Mouse (Mus musculus): ENCODE measurements around the gene Mef2b. TPM values are rescaled to one million over a fixed set of nuclear protein-coding genes. Genes with fewer than 3 reads are reported as not detected.
A peak's percentile ranks its signal among the peaks of the same experiment; 100 is the strongest.

The Mef2b gene
- polyA plus RNA-seq, 1 experiment from 2014 or later = not detected

DNA sequence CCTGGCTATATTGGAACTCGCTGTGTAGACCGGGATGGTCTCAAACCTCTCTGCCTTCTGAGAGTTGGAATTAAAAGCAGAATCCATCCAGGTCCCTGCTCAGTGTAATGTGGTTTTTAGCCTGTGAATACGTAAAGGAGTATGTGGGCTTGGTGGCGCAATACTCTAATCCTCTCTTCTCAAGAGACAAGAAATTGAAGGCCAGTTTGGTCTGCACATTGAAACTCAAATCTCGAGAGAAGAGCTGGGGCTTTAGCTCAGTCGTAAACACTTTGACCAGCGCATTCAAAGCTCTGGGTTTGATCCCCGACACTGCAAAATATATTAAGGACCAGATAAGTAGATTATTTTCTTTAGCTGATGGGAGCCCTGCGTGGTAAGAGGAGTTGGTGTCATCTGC lies 470 bp downstream of the Mef2b start:
- peak overlapping the region; percentile 58 for H3K9ac ChIP-seq (replicated peaks; ENCODE audit: low read depth, low read length)
- no peaks in the 10 kb centered on the region for H3K27me3 ChIP-seq (ENCODE audit: control insufficient read depth, insufficient read depth, low read length)
- WGBS = 6% methylated on average over 9 of the region's 9 CpGs
- no peak for ATAC-seq (ENCODE audit: insufficient number of reproducible peaks, insufficient read depth, low FRiP score, low read depth)
- H3K9me3 ChIP-seq (ENCODE audit: control insufficient read depth, low read depth, low read length) = no peaks in the 10 kb centered on the region
- peaks cover 28% of the 10 kb centered on the region for H3K36me3 ChIP-seq (ENCODE audit: control insufficient read depth, insufficient read depth, low read length)
- H3K4me1 ChIP-seq (ENCODE audit: control insufficient read depth, insufficient read depth, low read length) = peaks cover 19% of the 10 kb centered on the region
- peak overlapping the region; percentile 46 for H3K4me2 ChIP-seq (replicated peaks; ENCODE audit: low read depth, low read length)
- H3K4me3 ChIP-seq (ENCODE audit: low read depth, low read length) = peak overlapping the region; percentile 63
- H3K27ac ChIP-seq (ENCODE audit: low read length) = peak overlapping the region; percentile 49; the same call in 1 of the 2 replicates

DNA sequence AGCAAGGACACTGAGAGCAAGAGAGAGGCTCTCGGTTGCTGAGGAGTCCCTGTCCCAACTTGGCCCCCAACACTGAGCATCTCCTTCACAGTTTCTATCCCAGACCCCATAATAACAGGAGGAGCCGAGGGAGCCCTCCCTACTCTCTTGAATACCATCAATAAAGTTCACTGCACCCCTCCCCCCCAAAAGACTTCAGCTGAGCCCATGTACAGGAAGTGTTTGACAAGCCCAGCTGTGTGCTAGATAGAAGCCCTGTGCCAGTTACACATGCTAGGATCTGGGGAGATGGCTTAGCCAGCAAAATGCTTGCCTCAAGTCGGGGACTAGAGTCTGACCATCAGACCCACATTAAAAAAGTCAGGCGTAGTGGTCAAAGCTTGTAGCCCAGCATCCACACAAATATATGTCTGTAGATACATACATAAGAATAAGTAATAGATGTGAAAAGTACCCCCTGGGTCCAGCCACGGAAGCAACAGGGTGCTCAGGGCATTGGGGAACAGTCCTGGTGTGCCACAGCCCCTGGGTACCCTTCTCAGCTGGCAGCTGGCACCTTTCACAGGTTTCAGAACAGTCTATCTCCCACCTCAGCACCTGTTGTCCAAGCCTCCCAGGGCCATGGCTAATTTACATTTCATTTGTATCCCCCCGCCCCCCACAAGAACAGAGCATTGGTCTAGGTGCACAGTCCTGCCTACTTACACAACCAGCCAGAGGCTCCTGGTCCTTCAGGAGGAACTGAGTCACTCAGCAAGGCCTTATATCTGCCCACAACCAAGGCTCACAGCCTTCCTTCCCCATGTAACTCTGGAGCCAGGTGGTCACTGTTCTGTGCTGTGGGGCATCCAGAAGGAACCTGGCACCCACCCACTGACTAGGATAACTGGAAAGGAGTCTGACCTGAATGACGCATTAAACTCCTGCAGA lies 8.4 kb downstream of the Mef2b start:
- 82% methylated on average over 7 of the region's 7 CpGs for WGBS
- Histone ChIP-seq H3K27ac (ENCODE audit: low read length) (no peak overlapping the region), H3K4me3 (ENCODE audit: low read depth, low read length) (no peak overlapping the region), H3K9me3 (ENCODE audit: control insufficient read depth, low read depth, low read length) (no peaks in the 10 kb centered on the region), H3K27me3 (ENCODE audit: control insufficient read depth, insufficient read depth, low read length) (no peaks in the 10 kb centered on the region), H3K9ac (replicated peaks; ENCODE audit: low read depth, low read length) (no peak overlapping the region), H3K4me1 (ENCODE audit: control insufficient read depth, insufficient read depth, low read length) (no peaks in the 10 kb centered on the region), H3K4me2 (replicated peaks; ENCODE audit: low read depth, low read length) (no peak overlapping the region), H3K36me3 (ENCODE audit: control insufficient read depth, insufficient read depth, low read length) (peaks cover 25% of the 10 kb centered on the region)
- no peak for ATAC-seq (ENCODE audit: insufficient number of reproducible peaks, insufficient read depth, low FRiP score, low read depth)

DNA sequence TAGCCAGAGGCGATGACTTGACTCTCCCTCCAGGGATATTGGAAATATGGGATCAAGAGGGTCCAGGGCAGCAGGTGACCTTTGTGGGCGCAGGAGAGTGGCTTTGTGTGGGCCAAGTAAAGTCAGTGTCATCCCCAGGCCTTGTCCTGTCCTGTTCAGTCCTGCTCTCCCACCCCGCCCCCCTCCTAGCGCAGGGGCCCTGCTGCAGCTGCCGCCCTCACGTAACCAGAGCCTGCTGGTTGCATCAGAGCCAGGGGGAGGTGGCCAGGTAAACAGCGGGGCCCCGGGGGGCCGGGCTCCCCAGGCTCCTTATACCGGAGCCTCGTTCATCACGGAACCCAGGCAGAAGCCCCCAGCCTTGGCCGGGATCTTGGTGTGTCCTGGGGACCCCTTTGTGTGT lies 10.6 kb downstream of the Mef2b start:
- Histone ChIP-seq H3K27me3 (ENCODE audit: control insufficient read depth, insufficient read depth, low read length) (no peaks in the 10 kb centered on the region), H3K27ac (ENCODE audit: low read length) (no peak overlapping the region), H3K9ac (replicated peaks; ENCODE audit: low read depth, low read length) (no peak overlapping the region), H3K4me3 (ENCODE audit: low read depth, low read length) (no peak overlapping the region), H3K4me2 (replicated peaks; ENCODE audit: low read depth, low read length) (no peak overlapping the region), H3K9me3 (ENCODE audit: control insufficient read depth, low read depth, low read length) (no peaks in the 10 kb centered on the region), H3K4me1 (ENCODE audit: control insufficient read depth, insufficient read depth, low read length) (no peaks in the 10 kb centered on the region), H3K36me3 (ENCODE audit: control insufficient read depth, insufficient read depth, low read length) (peaks cover 14% of the 10 kb centered on the region)
- ATAC-seq (ENCODE audit: insufficient number of reproducible peaks, insufficient read depth, low FRiP score, low read depth) = peak; percentile 23; the same call in 1 of the 2 replicates
- WGBS = 15% methylated on average over 13 of the region's 13 CpGs

- Histone ChIP-seq H3K9me3 (ENCODE audit: control insufficient read depth, low read depth, low read length) (no peaks in the 10 kb centered on the region), H3K4me2 (replicated peaks; ENCODE audit: low read depth, low read length) (0 out of 2 replicates have a peak overlapping the region, but pooled peaks have one; percentile 18), H3K9ac (replicated peaks; ENCODE audit: low read depth, low read length) (no peak overlapping the region), H3K4me3 (ENCODE audit: low read depth, low read length) (no peak overlapping the region), H3K27me3 (ENCODE audit: control insufficient read depth, insufficient read depth, low read length) (no peaks in the 10 kb centered on the region), H3K36me3 (ENCODE audit: control insufficient read depth, insufficient read depth, low read length) (no peaks in the 10 kb centered on the region), H3K4me1 (ENCODE audit: control insufficient read depth, insufficient read depth, low read length) (no peaks in the 10 kb centered on the region), H3K27ac (ENCODE audit: low read length) (no peak overlapping the region)
- ATAC-seq (ENCODE audit: insufficient number of reproducible peaks, insufficient read depth, low FRiP score, low read depth) = peak; percentile 96
- WGBS = 15% methylated on average over 22 of the region's 22 CpGs
These were observed 13.2 kb downstream of the Mef2b start for GRCm38 (mm10) chr8:70152537-70153257.

DNA sequence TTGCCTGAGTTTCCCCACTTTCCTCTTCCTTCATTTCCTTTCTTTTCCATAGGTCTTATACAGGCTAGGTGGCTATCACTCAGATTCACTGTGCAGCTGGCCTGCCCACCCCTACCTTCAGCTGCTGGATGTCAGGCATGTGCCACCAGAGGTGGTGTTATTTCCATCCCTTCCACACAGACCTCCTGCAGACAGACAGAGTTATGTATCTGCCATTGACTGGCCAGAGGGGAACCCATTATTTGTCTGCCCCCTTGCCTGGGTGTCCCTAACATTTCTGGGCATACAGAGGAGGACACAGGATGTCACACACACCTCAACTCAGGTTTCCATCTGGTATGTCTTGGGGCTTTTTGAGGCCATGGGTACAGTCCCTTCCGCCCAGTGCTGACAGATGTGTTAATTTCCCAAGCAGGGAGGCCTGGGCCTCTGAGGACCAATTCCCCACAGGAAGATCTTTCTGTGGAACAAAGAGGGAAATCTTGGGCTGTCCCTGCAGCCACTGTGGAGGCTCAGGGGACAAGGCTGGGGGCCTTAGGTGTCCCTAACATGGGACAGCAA lies 17.8 kb downstream of the Mef2b start:
- H3K4me3 ChIP-seq (ENCODE audit: low read depth, low read length) = no peak overlapping the region
- H3K9me3 ChIP-seq (ENCODE audit: control insufficient read depth, low read depth, low read length) = no peaks in the 10 kb centered on the region
- H3K27me3 ChIP-seq (ENCODE audit: control insufficient read depth, insufficient read depth, low read length) = no peaks in the 10 kb centered on the region
- no peak overlapping the region for H3K9ac ChIP-seq (replicated peaks; ENCODE audit: low read depth, low read length)
- WGBS = 91% methylated on average over 1 of the region's 1 CpGs
- no peaks in the 10 kb centered on the region for H3K36me3 ChIP-seq (ENCODE audit: control insufficient read depth, insufficient read depth, low read length)
- no peak for ATAC-seq (ENCODE audit: insufficient number of reproducible peaks, insufficient read depth, low FRiP score, low read depth)
- H3K27ac ChIP-seq (ENCODE audit: low read length) = no peak overlapping the region
- H3K4me1 ChIP-seq (ENCODE audit: control insufficient read depth, insufficient read depth, low read length) = no peaks in the 10 kb centered on the region
- no peak overlapping the region for H3K4me2 ChIP-seq (replicated peaks; ENCODE audit: low read depth, low read length)

GRCm38 (mm10) chr8:70158069-70158853 lies 18.8 kb downstream of the Mef2b start:
- no peak overlapping the region for H3K27ac ChIP-seq (ENCODE audit: low read length)
- H3K27me3 ChIP-seq (ENCODE audit: control insufficient read depth, insufficient read depth, low read length) = no peaks in the 10 kb centered on the region
- no peaks in the 10 kb centered on the region for H3K4me1 ChIP-seq (ENCODE audit: control insufficient read depth, insufficient read depth, low read length)
- ATAC-seq (ENCODE audit: insufficient number of reproducible peaks, insufficient read depth, low FRiP score, low read depth) = peak; percentile 85
- H3K36me3 ChIP-seq (ENCODE audit: control insufficient read depth, insufficient read depth, low read length) = no peaks in the 10 kb centered on the region
- no peaks in the 10 kb centered on the region for H3K9me3 ChIP-seq (ENCODE audit: control insufficient read depth, low read depth, low read length)
- WGBS = 10% methylated on average over 38 of the region's 40 CpGs
- H3K4me2 ChIP-seq (replicated peaks; ENCODE audit: low read depth, low read length) = peak overlapping the region; percentile 64
- peak overlapping the region; percentile 21; the same call in 1 of the 2 replicates for H3K9ac ChIP-seq (replicated peaks; ENCODE audit: low read depth, low read length)
- H3K4me3 ChIP-seq (ENCODE audit: low read depth, low read length) = peak overlapping the region; percentile 45

GRCm38 (mm10) chr8:70159211-70159610 lies 19.7 kb downstream of the Mef2b start:
- H3K9ac ChIP-seq (replicated peaks; ENCODE audit: low read depth, low read length) = no peak overlapping the region
- WGBS = 81% methylated on average over 4 of the region's 4 CpGs
- H3K36me3 ChIP-seq (ENCODE audit: control insufficient read depth, insufficient read depth, low read length) = no peaks in the 10 kb centered on the region
- H3K27ac ChIP-seq (ENCODE audit: low read length) = no peak overlapping the region
- H3K4me3 ChIP-seq (ENCODE audit: low read depth, low read length) = no peak overlapping the region
- no peak overlapping the region for H3K4me2 ChIP-seq (replicated peaks; ENCODE audit: low read depth, low read length)
- no peak for ATAC-seq (ENCODE audit: insufficient number of reproducible peaks, insufficient read depth, low FRiP score, low read depth)
- H3K27me3 ChIP-seq (ENCODE audit: control insufficient read depth, insufficient read depth, low read length) = no peaks in the 10 kb centered on the region
- no peaks in the 10 kb centered on the region for H3K9me3 ChIP-seq (ENCODE audit: control insufficient read depth, low read depth, low read length)
- H3K4me1 ChIP-seq (ENCODE audit: control insufficient read depth, insufficient read depth, low read length) = no peaks in the 10 kb centered on the region

DNA sequence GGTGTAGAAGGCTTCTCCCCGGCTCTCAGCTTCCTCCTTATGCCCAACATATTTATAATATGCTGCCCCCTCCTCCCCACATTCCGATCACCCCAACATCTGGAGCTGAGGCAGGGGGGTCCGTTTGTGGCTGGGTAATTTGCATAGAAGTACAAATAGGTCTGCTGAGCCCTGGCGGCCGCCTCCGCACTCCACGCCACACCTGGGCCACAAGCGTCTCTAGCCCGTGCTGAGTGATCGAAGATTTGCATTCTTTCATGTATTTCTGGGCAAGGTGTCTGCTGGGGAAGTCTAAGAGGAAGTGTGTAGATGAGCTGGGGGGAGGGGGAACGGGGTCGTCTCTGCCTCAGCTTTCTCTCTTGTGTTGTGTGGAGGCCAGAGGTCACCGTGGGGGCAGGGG lies 20.5 kb downstream of the Mef2b start:
- WGBS = 64% methylated on average over 13 of the region's 13 CpGs
- Histone ChIP-seq H3K4me3 (ENCODE audit: low read depth, low read length) (no peak overlapping the region), H3K9me3 (ENCODE audit: control insufficient read depth, low read depth, low read length) (no peaks in the 10 kb centered on the region)

More for the DNA sequence above, 20.5 kb downstream of the Mef2b start:
- H3K27me3 ChIP-seq (ENCODE audit: control insufficient read depth, insufficient read depth, low read length) = no peaks in the 10 kb centered on the region
- no peak overlapping the region for H3K9ac ChIP-seq (replicated peaks; ENCODE audit: low read depth, low read length)
- H3K4me1 ChIP-seq (ENCODE audit: control insufficient read depth, insufficient read depth, low read length) = no peaks in the 10 kb centered on the region
- no peak overlapping the region for H3K4me2 ChIP-seq (replicated peaks; ENCODE audit: low read depth, low read length)
- H3K27ac ChIP-seq (ENCODE audit: low read length) = no peak overlapping the region
- no peaks in the 10 kb centered on the region for H3K36me3 ChIP-seq (ENCODE audit: control insufficient read depth, insufficient read depth, low read length)
- no peak for ATAC-seq (ENCODE audit: insufficient number of reproducible peaks, insufficient read depth, low FRiP score, low read depth)

Data from stomach, embryonic 14.5 days (tissue).